Mouse (Mus musculus): ENCODE results near the gene 4930562C15Rik. TPM values are rescaled to one million over a fixed set of nuclear protein-coding genes. Genes with fewer than 3 reads are reported as not detected.
A peak's percentile ranks its signal among the peaks of the same experiment; 100 is the strongest.

The 4930562C15Rik gene
- polyA plus RNA-seq, 1 experiment from 2014 or later, result 0.46 TPM

DNA sequence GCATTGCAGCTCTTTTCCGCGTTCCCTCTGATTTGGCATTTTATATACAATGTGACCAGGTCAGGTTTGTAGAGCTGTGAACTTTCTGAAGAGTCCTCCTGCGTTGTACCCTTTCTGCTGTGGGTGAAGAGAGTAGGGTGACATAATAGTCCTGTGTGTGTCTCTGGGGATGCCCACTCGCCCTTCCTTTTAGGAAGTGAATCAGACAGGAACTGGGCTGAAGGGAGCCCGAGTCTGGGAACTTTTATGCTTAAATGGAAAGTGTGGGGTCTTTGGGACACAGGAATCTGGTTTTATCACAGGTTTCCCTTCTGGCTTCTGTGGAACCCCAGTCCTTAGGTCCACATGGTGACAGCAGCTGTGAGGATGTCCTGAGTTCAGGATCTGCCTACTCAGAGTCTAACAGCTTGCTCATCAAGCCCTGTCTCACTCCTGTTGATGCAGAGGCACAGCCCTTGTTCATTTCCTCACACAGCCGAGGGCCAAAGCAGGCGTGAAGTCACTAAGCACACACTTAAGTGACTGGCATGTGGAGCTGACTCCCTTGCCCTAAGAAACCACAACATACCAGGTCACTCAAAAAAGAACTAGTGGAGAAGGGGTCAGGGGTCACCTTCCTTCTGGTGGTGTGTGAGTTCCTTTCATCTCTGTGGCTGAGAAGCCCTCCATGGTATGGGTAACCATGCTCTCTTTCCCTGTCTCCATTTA is 59.1 kb downstream of the 4930562C15Rik start:
- ATAC-seq (ENCODE audit: insufficient number of reproducible peaks, insufficient read depth, low FRiP score, low TSS enrichment, low read depth), result no peak
- H3K4me1 ChIP-seq (replicated peaks), result peaks cover 10% of the 10 kb centered on the region
- WGBS, result 81% methylated on average over 7 of the region's 7 CpGs

DNA sequence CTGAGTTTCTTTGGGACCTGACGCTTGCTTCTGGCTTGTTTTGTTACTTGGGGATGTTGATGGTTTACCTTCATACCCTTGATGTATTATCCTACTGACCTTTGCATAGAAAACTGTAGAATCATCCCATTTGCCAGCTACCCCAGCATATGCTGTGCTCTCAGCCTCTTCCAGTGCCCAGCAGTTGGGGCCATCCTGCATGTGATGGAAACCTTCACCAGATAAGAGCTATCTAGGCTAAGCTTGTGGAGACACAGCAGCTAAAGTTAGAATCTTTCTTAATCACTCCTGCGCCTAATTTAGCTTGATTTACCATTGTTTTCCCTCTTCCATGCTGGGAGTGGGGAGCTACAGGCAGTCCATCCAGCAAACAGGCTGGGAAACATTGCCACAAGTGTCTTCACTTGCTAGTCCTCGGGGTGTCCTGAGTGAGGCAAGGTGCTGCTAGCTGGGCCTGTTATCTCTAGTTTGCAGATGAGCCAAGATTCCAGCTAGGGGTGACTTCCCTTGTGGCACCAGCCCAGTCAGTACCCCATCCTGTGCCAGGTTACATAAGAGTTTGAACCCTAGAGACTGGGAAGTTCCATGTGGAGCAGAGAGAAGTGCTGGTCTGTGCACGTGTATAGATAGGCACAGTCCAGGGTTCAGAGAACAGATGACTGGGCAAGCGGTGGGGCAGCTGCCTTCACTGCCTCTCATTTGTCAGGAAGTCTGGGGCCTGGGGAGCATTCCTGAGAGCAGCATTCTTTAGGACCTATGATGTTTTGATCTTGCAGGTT is 61.2 kb downstream of the 4930562C15Rik start:
- Histone ChIP-seq H3K27ac (0 out of 2 replicates have a peak overlapping the region, but pooled peaks have one; percentile 41), H3K4me2 (no peak overlapping the region), H3K36me3 (peaks cover 16% of the 10 kb centered on the region; the same call in 1 of the 2 replicates), H3K9ac (replicated peaks) (no peak overlapping the region), H3K9me3 (no peaks in the 10 kb centered on the region), H3K4me1 (replicated peaks) (no peaks in the 10 kb centered on the region; the same call in 1 of the 2 replicates), H3K4me3 (replicated peaks) (no peak overlapping the region), H3K27me3 (no peaks in the 10 kb centered on the region)
- ATAC-seq (ENCODE audit: insufficient number of reproducible peaks, insufficient read depth, low FRiP score, low TSS enrichment, low read depth), result no peak
- WGBS, result 77% methylated on average over 5 of the region's 5 CpGs

More for the DNA sequence above, 59.1 kb downstream of the 4930562C15Rik start:
- no peaks in the 10 kb centered on the region for H3K9me3 ChIP-seq
- H3K27ac ChIP-seq, result no peak overlapping the region
- H3K4me3 ChIP-seq (replicated peaks), result no peak overlapping the region
- no peak overlapping the region for H3K9ac ChIP-seq (replicated peaks)
- no peaks in the 10 kb centered on the region for H3K27me3 ChIP-seq
- no peak overlapping the region for H3K4me2 ChIP-seq
- H3K36me3 ChIP-seq, result peaks cover 23% of the 10 kb centered on the region; the same call in 1 of the 2 replicates

DNA sequence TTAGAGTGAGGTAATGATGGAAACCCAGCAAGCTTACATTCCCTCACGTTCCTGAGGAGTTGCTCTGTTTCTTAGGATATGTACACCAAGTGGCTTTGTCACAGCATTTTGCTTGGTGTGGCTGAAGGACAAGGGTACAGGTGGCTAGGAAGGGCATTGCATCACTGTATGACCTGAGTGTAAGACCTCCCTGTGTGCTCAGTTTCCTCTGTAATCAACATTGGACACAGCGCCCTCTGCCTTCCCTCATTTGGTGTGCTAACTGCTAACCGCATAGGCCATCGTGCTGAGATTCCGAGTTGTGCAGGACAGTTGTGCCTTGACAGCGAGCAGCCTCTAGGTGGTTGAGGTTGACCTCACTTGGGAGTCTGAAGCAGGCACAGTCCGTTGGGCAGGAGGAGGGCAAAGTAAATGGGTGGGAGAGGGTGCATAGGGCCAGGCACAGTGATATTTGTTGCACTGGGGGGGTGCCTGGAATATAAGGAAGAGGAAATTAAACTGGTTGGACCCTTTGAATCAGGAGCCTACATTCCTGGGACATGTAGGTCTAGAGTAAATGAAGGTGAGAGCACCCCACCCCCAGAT is 62.0 kb downstream of the 4930562C15Rik start:
- Histone ChIP-seq H3K4me3 (replicated peaks) (no peak overlapping the region), H3K9ac (replicated peaks) (no peak overlapping the region), H3K36me3 (peaks cover 14% of the 10 kb centered on the region; the same call in 1 of the 2 replicates), H3K4me2 (no peak overlapping the region), H3K4me1 (replicated peaks) (no peaks in the 10 kb centered on the region; the same call in 1 of the 2 replicates), H3K9me3 (no peaks in the 10 kb centered on the region), H3K27me3 (no peaks in the 10 kb centered on the region), H3K27ac (no peak overlapping the region)
- no peak for ATAC-seq (ENCODE audit: insufficient number of reproducible peaks, insufficient read depth, low FRiP score, low TSS enrichment, low read depth)
- WGBS, result 65% methylated on average over 7 of the region's 7 CpGs

DNA sequence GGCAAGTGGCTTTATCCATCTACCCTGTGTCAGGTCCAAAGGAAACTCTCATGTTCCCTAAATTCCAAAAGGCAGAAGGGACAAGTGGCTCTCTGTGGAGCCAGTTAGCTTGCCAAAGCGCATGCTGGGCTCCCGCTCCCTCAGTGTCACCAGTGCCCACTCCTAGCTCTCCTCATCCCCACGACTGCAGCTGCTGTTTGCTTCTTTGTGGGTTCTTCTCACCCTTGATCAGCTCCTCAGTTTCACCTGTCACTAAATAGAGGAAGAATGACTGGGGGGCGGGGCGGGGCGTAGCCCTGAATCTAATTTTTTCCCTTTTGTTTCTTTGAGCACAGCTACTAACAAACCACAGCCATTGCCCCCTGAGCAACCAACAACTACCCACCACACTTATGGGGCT is 63.7 kb downstream of the 4930562C15Rik start:
- H3K4me1 ChIP-seq (replicated peaks), result no peaks in the 10 kb centered on the region; the same call in 1 of the 2 replicates

DNA sequence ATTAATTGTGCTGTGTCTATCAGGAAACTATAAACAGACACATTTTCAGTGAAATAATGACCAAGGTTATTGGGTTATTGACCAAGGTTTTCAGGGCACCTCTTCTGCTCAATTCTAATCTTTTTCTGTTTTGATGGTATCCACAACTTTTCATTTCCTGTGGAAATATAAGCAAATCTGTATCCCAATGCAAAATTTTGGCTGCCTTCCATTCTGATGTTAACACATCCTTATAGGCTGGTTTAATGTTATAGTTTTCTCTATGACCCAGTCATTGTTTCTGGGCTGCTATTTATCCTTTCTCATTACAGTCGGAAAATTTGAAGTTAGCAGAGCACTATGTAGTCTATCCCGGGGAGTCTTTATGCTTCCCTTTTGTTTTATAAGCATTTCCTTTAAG is 64.5 kb downstream of the 4930562C15Rik start:
- no peak overlapping the region for H3K9ac ChIP-seq (replicated peaks)
- H3K27ac ChIP-seq, result no peak overlapping the region
- no peak overlapping the region for H3K4me2 ChIP-seq
- peaks cover 2% of the 10 kb centered on the region; the same call in 1 of the 2 replicates for H3K4me1 ChIP-seq (replicated peaks)
- no peak for ATAC-seq (ENCODE audit: insufficient number of reproducible peaks, insufficient read depth, low FRiP score, low TSS enrichment, low read depth)
- H3K27me3 ChIP-seq, result no peaks in the 10 kb centered on the region
- 0 out of 2 replicates have a peak, but pooled peaks cover 1% of the 10 kb centered on the region for H3K36me3 ChIP-seq
- WGBS, result 82% methylated on average over 2 of the region's 2 CpGs
- H3K9me3 ChIP-seq, result no peaks in the 10 kb centered on the region
- H3K4me3 ChIP-seq (replicated peaks), result no peak overlapping the region

More for the DNA sequence above, 63.7 kb downstream of the 4930562C15Rik start:
- H3K27ac ChIP-seq, result no peak overlapping the region
- no peak overlapping the region for H3K9ac ChIP-seq (replicated peaks)
- no peak for ATAC-seq (ENCODE audit: insufficient number of reproducible peaks, insufficient read depth, low FRiP score, low TSS enrichment, low read depth)
- no peak overlapping the region for H3K4me3 ChIP-seq (replicated peaks)
- H3K9me3 ChIP-seq, result no peaks in the 10 kb centered on the region
- 85% methylated on average over 6 of the region's 6 CpGs for WGBS
- no peak overlapping the region for H3K4me2 ChIP-seq
- H3K27me3 ChIP-seq, result no peaks in the 10 kb centered on the region
- H3K36me3 ChIP-seq, result peaks cover 10% of the 10 kb centered on the region; the same call in 1 of the 2 replicates

DNA sequence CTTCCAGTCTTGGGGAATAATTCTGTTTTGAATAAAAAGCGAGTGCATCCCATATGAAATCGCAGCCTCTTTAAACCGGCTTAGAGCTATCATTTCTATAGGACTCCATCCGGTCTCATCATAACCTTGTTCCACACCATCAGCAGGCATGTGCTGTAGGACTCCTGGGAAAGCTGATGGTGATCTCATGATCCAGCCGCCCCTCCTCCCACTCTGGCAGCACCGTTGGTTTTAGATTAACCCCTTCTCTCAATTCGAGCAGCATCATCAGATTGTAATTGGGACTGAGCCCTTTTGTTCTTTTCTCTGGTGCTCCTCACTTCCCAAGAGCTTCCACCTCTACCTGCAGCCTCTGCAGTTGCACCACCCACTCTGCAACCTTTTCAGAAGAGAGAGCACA is 66.0 kb downstream of the 4930562C15Rik start:
- H3K4me1 ChIP-seq (replicated peaks), result peaks cover 12% of the 10 kb centered on the region
- H3K36me3 ChIP-seq, result no peaks in the 10 kb centered on the region
- no peak overlapping the region for H3K27ac ChIP-seq
- no peaks in the 10 kb centered on the region for H3K27me3 ChIP-seq
- no peak overlapping the region for H3K4me3 ChIP-seq (replicated peaks)
- no peaks in the 10 kb centered on the region for H3K9me3 ChIP-seq
- H3K4me2 ChIP-seq, result no peak overlapping the region
- 67% methylated on average over 7 of the region's 7 CpGs for WGBS
- no peak for ATAC-seq (ENCODE audit: insufficient number of reproducible peaks, insufficient read depth, low FRiP score, low TSS enrichment, low read depth)
- H3K9ac ChIP-seq (replicated peaks), result no peak overlapping the region

DNA sequence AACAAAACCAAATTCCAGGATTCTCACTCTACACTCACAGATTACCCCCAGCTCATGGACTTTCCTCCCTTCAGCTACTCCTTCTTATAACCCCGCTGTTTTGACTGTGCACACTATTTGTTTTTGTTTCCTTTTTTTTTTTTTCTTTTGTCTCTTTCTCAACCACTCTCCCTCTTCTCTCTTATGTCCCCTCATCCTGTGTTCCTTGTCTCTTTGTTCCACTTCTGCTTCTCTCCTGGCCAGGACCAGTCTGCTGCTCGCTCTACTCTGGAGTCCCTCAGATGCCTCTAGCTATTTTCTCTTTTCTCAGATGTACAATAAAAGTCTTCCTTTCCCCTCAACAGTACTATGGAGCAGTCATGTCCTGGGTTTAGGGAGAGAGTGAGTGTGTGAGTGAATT is 67.2 kb downstream of the 4930562C15Rik start:
- ATAC-seq (ENCODE audit: insufficient number of reproducible peaks, insufficient read depth, low FRiP score, low TSS enrichment, low read depth), result no peak
- no peak overlapping the region for H3K9ac ChIP-seq (replicated peaks)
- no peak overlapping the region for H3K4me2 ChIP-seq
- H3K4me1 ChIP-seq (replicated peaks), result peaks cover 12% of the 10 kb centered on the region
- WGBS, result 93% methylated on average over 2 of the region's 2 CpGs
- H3K9me3 ChIP-seq, result no peaks in the 10 kb centered on the region
- no peak overlapping the region for H3K4me3 ChIP-seq (replicated peaks)
- no peaks in the 10 kb centered on the region for H3K27me3 ChIP-seq
- H3K27ac ChIP-seq, result no peak overlapping the region
- peaks cover 6% of the 10 kb centered on the region; the same call in 1 of the 2 replicates for H3K36me3 ChIP-seq

DNA sequence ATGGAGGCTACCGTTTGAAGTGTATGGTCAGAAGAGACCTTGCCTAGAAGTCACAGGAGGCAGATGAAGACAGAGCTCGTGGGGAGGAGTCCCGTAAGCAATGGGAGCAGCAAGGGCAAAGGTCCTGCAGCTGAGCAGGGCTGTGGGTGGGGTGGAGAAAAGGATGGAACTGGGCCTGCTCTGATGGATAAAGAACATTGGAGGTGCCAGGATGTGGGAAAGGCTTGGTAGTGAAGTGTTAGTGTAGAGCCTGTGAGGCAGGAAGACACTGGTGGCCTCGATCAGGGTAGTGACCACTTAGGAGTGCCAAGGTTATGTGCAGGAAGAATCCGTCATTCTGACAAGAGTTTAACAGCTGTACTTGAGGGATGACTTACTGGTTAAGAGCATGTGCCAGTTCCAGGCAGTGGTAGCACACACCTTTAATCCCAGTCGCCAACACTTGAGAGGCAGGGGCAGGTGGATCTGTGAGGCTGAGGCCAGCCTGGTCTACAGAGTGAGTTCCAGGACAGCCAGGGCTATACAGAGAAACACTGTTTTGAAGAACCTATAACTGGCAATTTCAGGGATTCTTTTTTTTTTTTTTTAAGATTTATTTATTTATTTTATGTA is 68.4 kb downstream of the 4930562C15Rik start:
- 71% methylated on average over 6 of the region's 6 CpGs for WGBS
- ATAC-seq (ENCODE audit: insufficient number of reproducible peaks, insufficient read depth, low FRiP score, low TSS enrichment, low read depth), result no peak
- Histone ChIP-seq H3K4me2 (no peak overlapping the region), H3K36me3 (peaks cover 15% of the 10 kb centered on the region), H3K27ac (no peak overlapping the region), H3K9ac (replicated peaks) (no peak overlapping the region), H3K27me3 (no peaks in the 10 kb centered on the region), H3K4me1 (replicated peaks) (peaks cover 12% of the 10 kb centered on the region), H3K4me3 (replicated peaks) (no peak overlapping the region), H3K9me3 (no peaks in the 10 kb centered on the region)

DNA sequence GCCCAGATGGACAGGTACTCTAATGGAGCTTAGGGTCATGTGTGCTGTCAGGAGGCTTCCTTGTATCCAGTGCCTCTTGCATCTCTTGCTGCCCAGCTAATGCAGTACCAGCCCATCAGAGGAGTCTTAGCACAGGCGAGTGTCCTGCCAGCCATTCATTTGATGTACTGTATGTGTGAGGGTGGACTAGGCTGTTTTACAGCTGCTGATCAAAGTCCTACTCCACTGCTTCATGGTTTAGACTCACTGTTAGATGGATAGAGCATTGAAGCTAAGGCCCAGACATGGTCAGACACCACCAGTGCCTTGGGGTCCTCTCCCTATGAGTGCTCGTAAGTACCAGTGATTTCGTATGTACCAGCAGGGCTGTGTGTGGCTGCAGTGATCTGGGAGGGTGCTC is 69.7 kb downstream of the 4930562C15Rik start:
- 78% methylated on average over 3 of the region's 3 CpGs for WGBS
- H3K9ac ChIP-seq (replicated peaks), result no peak overlapping the region
- ATAC-seq (ENCODE audit: insufficient number of reproducible peaks, insufficient read depth, low FRiP score, low TSS enrichment, low read depth), result no peak

DNA sequence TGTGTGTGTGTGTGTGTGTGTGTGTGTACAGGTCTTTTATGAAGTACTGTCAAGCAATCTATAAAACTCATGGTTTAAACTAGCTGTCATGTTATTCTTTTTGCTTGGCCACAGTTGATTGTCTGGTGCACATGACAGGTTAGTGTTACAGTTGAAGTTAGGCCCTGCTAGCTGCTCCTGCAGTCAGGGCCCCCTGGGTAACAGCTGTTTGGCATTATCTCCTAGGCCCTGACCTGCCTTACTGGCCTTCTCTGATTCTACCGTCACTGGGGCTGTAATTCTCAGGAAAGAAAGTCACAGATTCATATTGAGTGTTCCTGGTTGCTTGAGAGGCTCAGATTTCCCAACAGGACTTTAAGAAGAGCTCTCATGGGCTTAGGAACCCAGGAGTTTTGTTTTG is 70.4 kb downstream of the 4930562C15Rik start:
- H3K4me1 ChIP-seq (replicated peaks), result peaks cover 12% of the 10 kb centered on the region
- 8% methylated on average over 1 of the region's 1 CpGs for WGBS
- H3K9me3 ChIP-seq, result no peaks in the 10 kb centered on the region
- H3K4me2 ChIP-seq, result no peak overlapping the region
- no peak for ATAC-seq (ENCODE audit: insufficient number of reproducible peaks, insufficient read depth, low FRiP score, low TSS enrichment, low read depth)
- peak overlapping the region; percentile 35; the same call in 1 of the 2 replicates for H3K27ac ChIP-seq
- peaks cover 35% of the 10 kb centered on the region for H3K36me3 ChIP-seq
- no peak overlapping the region for H3K9ac ChIP-seq (replicated peaks)
- no peak overlapping the region for H3K4me3 ChIP-seq (replicated peaks)
- no peaks in the 10 kb centered on the region for H3K27me3 ChIP-seq

More for the DNA sequence above, 69.7 kb downstream of the 4930562C15Rik start:
- Histone ChIP-seq H3K4me3 (replicated peaks) (no peak overlapping the region), H3K9me3 (no peaks in the 10 kb centered on the region), H3K4me1 (replicated peaks) (peaks cover 12% of the 10 kb centered on the region), H3K27ac (no peak overlapping the region), H3K4me2 (no peak overlapping the region), H3K27me3 (no peaks in the 10 kb centered on the region), H3K36me3 (peaks cover 28% of the 10 kb centered on the region)

DNA sequence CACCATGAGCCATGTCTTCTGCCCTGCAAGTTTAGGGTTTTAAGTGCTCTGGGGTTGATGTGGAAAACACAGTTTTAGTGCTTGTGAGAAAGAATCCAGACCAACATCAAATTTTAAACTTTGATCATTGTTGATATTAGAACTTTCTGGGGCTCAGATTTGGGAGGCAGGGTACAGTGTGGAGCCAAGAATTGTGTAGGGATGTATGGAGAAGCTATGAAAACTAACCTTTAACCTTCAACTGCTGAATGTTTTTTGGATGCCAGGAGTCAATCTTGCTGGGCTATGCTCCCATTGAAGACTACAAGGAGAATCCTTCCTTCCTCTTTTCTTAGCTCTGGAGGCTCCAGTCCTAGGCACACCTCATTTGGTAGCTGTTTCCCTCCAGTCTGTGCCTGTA is 71.3 kb downstream of the 4930562C15Rik start:
- no peak for ATAC-seq (ENCODE audit: insufficient number of reproducible peaks, insufficient read depth, low FRiP score, low TSS enrichment, low read depth)
- H3K4me3 ChIP-seq (replicated peaks), result no peak overlapping the region
- H3K4me1 ChIP-seq (replicated peaks), result peaks cover 12% of the 10 kb centered on the region
- no peaks in the 10 kb centered on the region for H3K9me3 ChIP-seq
- peaks cover 45% of the 10 kb centered on the region for H3K36me3 ChIP-seq
- H3K27me3 ChIP-seq, result no peaks in the 10 kb centered on the region
- no peak overlapping the region for H3K27ac ChIP-seq
- no peak overlapping the region for H3K4me2 ChIP-seq
- H3K9ac ChIP-seq (replicated peaks), result no peak overlapping the region
